Mouse (Mus musculus) E14TG2a.4 (cell line): ENCODE results near the gene Fbxo33.

ENCODE experiments used
- CTCF ChIP-seq: conservative IDR thresholded peaks from 2 replicates; pipeline ENCODE4 v1.5.1; 2014; ENCODE audit warnings: low read length
- NANOG ChIP-seq: IDR thresholded peaks from 2 replicates; pipeline ENCODE4 v1.6.1; 2014; ENCODE audit warnings: borderline replicate concordance, low read length, mixed read lengths
- POU5F1 ChIP-seq: IDR thresholded peaks from 2 replicates; pipeline ENCODE4 v1.6.1; 2014; ENCODE audit warnings: low read length, borderline replicate concordance

DNA sequence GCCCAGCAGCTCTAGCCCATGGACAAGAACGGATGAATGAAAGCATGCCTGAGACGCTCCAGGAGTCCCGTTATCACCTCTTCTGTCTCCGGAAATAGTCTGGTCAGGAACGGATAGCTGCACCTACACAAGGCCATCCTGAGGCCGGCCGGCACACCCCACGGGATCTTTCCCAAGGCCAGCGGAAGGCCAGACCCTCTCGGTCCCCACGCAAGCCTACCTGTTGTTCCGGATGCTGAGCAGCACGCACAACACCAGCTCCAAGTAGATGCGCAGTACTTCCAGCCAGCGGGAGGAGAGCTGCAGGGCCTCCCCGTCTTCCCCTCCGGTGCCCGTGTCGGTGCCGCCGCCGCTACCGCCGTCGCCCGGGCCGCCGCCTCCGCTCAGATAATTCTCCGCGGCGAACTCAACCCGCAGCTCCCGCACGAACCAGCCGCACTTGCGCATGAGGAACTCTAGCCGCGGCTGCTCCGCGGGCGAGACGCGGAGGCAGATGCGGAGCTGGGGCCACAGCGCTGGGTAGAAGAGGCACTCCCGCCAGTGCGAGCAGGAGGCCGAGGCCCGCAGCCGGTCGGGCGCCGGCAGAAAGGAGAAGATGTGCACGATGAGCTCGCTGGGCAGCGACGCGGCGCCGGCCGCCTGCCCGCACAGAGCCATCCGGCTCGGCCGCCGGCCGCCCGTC is 744 bp downstream of the Fbxo33 start:
- TF ChIP-seq CTCF (no peak), NANOG (no peak), POU5F1 (no peak)
